Mouse (Mus musculus): Measurements from ENCODE around the gene Aldh1l1. TPM values are rescaled to one million over a fixed set of nuclear protein-coding genes. Genes with fewer than 3 reads are reported as not detected.

Aldh1l1 gene
- polyA plus RNA-seq, 2 experiments from 2014 or later, result 1.4 to 5.1 TPM

- no peak for ATAC-seq
These were observed 22.9 kb downstream of the Aldh1l1 start for GRCm38 (mm10) chr6:90509085-90509484.

DNA sequence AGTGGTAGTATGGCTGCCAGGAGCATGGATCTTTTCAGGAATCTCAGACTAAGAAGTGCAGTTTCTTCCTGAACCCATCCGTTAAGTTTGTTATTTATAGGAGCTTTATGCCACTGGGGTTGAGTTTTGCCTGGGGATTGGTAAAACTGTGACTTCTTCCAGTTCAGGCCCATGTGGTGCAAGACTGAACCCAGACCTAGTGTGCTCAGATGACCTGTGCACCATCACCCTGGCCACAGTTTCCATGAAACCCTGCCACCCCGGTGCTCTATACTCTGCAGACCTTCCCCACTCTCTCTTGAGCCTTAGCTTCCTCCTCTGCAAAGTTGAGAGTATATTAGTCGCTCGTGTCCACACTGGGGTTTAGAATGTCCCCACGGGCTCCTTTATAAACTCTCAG is 26.2 kb downstream of the Aldh1l1 start:
- no peak for ATAC-seq

GRCm38 (mm10) chr6:90513074-90513856 is 27.0 kb downstream of the Aldh1l1 start:
- no peak for ATAC-seq

GRCm38 (mm10) chr6:90514369-90514768 is 28.1 kb downstream of the Aldh1l1 start:
- ATAC-seq, result no peak

DNA sequence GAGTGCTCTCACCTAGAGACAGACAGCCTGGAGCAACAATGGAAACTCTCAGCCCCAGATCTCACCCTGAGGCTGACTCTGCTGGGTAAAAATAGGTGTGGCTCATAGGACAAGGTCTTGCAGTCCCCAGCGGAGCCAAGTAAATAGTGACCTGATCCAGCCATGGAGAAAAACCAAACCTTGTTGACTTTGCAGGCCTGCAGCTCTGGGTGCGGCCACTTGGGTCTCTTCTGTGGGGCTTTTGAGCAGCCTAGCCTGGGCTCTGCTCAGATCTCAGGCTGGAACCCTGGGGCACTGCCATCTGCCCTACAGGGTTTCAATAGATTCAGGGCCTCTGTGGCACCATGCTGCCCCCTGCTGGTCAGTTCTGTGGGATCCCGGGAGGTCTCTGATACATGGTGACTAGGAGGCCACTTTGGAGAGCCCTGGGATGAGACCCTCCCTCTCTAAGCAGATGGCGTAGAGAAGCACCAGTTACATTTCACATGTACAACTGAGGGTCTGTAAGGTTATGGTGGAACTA is 28.7 kb downstream of the Aldh1l1 start:
- no peak for ATAC-seq

- no peak for ATAC-seq
These were observed 32.7 kb downstream of the Aldh1l1 start for GRCm38 (mm10) chr6:90518892-90519291.

DNA sequence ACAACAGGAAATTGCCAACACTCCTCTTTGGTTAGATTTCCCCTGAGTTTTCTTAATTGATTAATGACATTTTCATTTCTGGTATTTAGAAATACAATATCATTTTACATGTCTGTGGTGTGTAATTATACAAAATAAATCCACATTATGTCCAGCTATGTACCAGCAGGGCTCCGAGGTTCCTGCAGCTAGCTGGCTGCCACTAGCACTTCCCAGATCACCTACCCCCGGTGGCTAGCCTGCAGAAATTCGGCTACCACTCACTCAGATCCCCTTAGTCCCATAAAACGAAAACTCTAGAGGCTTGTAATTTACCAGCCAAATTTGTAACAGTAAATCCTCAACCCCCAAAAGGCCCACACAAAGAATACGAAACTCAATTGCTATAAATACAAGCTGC is 33.1 kb downstream of the Aldh1l1 start:
- no peak for ATAC-seq

GRCm38 (mm10) chr6:90526406-90526805 is 40.2 kb downstream of the Aldh1l1 start:
- no peak for ATAC-seq

GRCm38 (mm10) chr6:90529461-90530046 is 43.3 kb downstream of the Aldh1l1 start:
- no peak for ATAC-seq

DNA sequence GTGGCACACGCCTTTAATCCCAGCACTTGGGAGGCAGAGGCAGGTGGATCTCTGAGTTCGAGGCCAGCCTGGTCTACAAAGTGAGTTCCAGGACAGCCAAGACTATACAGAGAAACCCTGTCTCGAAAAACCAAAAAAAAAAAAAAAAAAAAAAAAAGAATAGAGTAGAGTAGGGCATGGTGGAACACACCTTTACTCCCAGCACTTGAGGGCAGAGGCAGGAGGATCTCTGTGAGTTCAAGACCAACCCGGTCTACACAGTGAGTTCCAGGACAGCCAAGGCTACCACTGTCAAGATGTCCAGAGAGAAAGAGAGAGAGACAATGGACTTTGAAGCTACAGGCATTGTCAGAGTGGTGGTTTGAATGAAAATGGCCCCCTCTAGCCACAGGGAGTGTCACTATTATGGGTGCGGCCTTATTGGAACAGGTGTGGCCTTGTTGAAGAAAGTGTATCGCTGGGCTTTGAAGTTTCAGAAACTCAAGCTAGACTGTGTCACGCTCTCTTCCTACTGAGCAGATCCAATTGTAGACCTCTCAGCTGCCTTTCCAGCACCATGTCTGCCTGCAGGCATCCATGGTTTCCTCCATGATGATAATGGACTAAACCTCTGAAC is 46.5 kb downstream of the Aldh1l1 start:
- no peak for ATAC-seq

DNA sequence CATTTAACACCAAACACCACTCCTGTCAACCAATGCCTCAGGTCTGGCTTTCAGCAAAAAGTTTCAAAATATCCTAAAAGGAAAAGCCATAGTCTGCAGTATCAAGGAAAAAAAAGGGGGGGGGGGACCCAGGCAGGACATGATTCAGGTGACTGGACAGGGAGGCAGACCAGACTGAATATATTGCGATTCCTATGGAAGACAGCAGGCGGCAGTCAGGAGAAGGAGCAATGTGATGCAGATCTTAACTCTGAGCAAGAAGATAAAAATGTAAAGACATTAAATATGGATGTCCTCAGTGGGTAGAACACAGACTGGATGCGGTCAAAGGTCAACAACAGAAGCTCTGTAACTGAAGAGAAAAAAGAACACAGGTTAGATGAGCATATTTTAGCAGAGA is 47.3 kb downstream of the Aldh1l1 start:
- ATAC-seq, result no peak

DNA sequence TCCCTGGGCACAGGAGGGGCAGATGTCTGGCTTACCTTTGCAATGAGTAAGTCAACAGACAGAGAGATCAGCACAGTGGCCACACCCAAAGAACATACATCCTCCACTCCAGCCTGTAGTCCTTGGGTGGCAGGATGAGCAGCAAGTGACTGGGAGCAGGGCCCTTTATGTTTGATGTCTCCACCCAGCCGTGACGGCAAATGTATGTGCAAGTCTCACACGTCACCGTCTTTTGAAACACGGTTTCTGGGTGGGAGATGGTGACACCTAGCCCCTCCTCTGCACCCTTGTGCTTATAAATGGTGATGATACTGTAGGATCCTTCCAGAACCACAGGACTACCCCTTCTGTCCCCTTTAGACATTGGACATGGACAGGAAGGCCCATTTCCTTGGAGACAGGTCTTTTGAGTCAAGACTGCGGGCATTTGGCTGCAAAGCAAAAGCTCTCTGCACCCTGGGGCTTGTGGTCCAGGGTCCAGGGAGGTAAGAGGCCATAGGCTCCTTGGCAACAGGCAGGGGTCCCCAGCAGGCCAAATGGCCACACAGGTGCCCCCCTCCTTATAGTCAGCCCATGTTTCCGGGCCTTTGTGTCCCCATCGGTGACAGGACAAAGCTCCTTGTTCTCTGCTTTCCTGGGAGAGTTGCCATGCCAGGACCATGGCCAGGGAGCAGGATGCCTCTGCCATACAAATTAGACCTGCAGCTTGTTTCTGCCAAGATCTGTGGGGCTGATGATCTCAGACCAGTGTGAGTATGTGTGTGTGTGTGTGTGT is 48.7 kb downstream of the Aldh1l1 start:
- ATAC-seq, result no peak

DNA sequence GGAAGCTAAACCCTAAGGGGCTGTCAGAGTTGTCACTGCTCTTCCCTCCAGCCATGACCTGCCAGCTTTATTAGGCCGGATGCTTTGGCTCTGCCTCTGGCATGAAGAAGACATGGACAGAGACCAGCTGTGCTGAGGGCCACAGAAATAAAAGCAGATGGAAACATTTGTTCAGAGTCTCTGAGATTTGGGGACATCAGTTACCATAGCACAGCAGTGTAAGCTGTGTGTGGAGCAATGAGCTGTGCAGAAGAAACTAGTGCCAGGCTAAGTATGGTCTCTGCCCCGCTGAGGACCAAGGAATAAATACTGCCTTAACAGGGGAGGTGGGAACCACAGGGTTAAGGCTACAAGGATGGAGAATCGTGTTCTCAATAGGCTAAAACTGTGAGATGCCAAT is 50.6 kb downstream of the Aldh1l1 start:
- ATAC-seq, result no peak

GRCm38 (mm10) chr6:90537941-90538340 is 51.7 kb downstream of the Aldh1l1 start:
- peak; percentile 58 for ATAC-seq

DNA sequence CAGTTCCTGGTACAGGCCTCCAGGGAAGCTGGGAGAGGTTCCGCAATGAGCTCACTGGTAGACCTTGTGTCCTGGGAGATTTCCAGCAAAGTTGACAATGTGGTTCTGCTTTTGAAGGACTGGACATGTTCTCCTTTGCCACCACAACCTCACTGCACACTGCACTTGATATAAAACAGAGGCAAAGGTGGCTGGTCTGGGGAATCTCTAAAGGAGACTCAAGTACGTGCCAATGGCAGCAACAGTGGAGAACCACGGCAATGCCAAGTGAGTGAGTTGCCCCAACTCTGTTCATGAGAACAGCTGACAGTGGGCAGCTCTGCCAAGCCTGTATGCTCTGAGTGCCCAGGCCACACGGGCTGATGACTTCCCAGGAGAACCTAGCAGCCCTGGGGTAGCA is 53.0 kb downstream of the Aldh1l1 start:
- no peak for ATAC-seq

DNA sequence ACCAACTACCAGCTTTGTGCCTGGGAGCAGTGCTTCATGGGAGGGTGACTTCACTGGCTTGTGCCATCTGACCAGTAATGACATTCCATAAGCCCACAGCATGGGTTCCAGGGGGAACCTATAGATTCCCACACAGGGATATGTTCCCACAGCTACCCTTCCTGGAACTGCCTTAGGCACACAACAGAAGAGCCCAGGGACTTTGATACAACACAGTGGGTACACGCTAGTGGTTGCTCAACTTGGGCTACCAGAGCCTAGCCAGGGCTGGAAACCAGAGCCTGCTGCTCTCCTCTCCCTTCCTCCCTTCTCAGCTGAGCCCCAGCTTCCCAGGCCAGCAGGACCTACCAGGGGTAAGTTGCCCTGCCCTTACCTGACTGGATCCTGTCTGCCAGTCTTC is 54.3 kb downstream of the Aldh1l1 start:
- no peak for ATAC-seq

- no peak for ATAC-seq
These were observed 55.1 kb downstream of the Aldh1l1 start for GRCm38 (mm10) chr6:90541367-90541772.

GRCm38 (mm10) chr6:90544433-90544832 is 58.2 kb downstream of the Aldh1l1 start:
- no peak for ATAC-seq

DNA sequence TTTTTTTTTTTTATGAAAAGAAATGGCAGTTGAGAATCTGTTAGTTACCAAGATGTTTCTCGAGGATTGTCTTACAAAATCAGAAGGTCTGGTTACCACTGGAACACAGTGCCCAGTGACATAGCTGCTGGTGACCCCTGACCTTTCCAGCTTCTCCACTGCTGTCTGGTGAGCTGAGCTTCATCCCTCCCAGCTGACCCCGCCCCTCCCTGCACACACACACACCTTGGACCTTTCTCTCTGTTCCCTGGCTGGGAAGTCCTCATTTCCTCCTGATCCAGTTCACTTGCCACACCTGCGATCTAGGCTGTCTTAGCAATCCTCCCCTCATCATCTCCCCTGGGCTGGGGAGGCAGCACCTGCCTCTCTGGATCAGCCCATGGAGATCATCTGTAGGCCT is 60.0 kb downstream of the Aldh1l1 start:
- no peak for ATAC-seq

GRCm38 (mm10) chr6:90547041-90547440 is 60.8 kb downstream of the Aldh1l1 start:
- ATAC-seq, result no peak

DNA sequence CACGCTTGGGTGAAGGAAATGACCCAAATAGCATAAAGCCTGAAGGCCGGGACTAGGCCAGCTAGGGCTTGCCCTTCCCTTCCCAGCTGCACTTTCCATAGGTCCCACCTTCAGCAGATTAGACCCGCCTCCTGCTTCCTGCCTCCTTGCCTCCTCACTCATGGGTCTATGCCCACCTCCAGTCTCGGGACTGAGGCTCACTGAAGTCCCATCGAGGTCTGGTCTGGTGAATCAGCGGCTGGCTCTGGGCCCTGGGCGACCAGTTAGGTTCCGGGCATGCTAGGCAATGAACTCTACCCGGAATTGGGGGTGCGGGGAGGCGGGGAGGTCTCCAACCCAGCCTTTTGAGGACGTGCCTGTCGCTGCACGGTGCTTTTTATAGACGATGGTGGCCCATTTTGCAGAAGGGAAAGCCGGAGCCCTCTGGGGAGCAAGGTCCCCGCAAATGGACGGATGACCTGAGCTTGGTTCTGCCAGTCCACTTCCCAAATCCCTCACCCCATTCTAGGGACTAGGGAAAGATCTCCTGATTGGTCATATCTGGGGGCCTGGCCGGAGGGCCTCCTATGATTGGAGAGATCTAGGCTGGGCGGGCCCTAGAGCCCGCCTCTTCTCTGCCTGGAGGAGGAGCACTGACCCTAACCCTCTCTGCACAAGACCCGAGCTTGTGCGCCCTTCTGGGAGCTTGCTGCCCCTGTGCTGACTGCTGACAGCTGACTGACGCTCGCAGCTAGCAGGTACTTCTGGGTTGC is 64.1 kb downstream of the Aldh1l1 start:
- ATAC-seq, result peak; percentile 71

- no peak for ATAC-seq
These were observed 65.0 kb downstream of the Aldh1l1 start for GRCm38 (mm10) chr6:90551251-90551650.
